Mouse (Mus musculus) midbrain, postnatal 0 days (tissue): ENCODE data around the gene Sec24c. TPM values are rescaled to one million over a fixed set of nuclear protein-coding genes. Genes with fewer than 3 reads are reported as not detected.

Experiments used
- ATAC-seq: fragments of 200-750 bp; cut with Nextera tagmentation; 2 replicates; pipeline ENCODE4 v1.8.0; 2017; ENCODE audit warnings: moderate number of reproducible peaks, mild to moderate bottlenecking, moderate TSS enrichment, moderate library complexity; ENCODE audit not compliant: low FRiP score
- DNase-seq: peaks from one replicate; pipeline ENCODE4 v3.0.0-alpha.2; 2015; ENCODE audit warnings: low spot score
- H3K27ac ChIP-seq: fragments of 300-500 bp; sonication (generic); 2 replicates; pipeline ENCODE4 v1.5.1; 2014; ENCODE audit warnings: low read depth, mild to moderate bottlenecking, low read length, mixed read lengths
- H3K27me3 ChIP-seq: fragments of 300-500 bp; sonication (generic); 2 replicates; pipeline ENCODE4 v1.6.1; 2014; ENCODE audit warnings: low read length, control low read depth, mixed read lengths; ENCODE audit not compliant: insufficient read depth
- H3K36me3 ChIP-seq: fragments of 300-500 bp; sonication (generic); 2 replicates; pipeline ENCODE4 v1.6.1; 2014; ENCODE audit warnings: low read length, control low read depth, mixed read lengths; ENCODE audit not compliant: insufficient read depth
- H3K4me1 ChIP-seq: fragments of 300-500 bp; sonication (generic); 2 replicates; pipeline ENCODE4 v1.6.1; 2014; ENCODE audit warnings: mild to moderate bottlenecking, control low read depth, antibody characterized with exemption, low read length, mixed read lengths; ENCODE audit not compliant: insufficient read depth
- H3K4me2 ChIP-seq: fragments of 300-500 bp; sonication (generic); 2 replicates; pipeline ENCODE4 v1.6.1; 2014; ENCODE audit warnings: low read depth, mild to moderate bottlenecking, low read length, mixed read lengths; ENCODE audit not compliant: poor library complexity, severe bottlenecking
- H3K4me3 ChIP-seq: fragments of 300-500 bp; sonication (generic); 2 replicates; pipeline ENCODE4 v1.5.1; 2014; ENCODE audit warnings: low read depth, mild to moderate bottlenecking, low read length, moderate library complexity
- H3K9ac ChIP-seq: fragments of 300-500 bp; sonication (generic); replicated peaks from 2 replicates; pipeline ENCODE4 v1.6.1; 2014; ENCODE audit warnings: mild to moderate bottlenecking, low read length, moderate library complexity, mixed read lengths; ENCODE audit not compliant: poor library complexity, severe bottlenecking
- H3K9me3 ChIP-seq: fragments of 300-500 bp; sonication (generic); 2 replicates; pipeline ENCODE4 v1.6.1; 2016; ENCODE audit warnings: low read length, control low read depth
- CTCF ChIP-seq: IDR thresholded peaks from 2 replicates; pipeline ENCODE4 v1.5.1; 2016; ENCODE audit warnings: antibody characterized with exemption, mild to moderate bottlenecking
- WGBS: fragments of 180-500 bp; shearing (Covaris S2); extraction: QIAGEN DNeasy Blood & Tissue Kit; methylation state at CpG from one replicate; pipeline ENCODE4 v1.1.7; 2014; 5-methylcytosine and 5-hydroxymethylcytosine counted together
- polyA plus RNA-seq: library from polyadenylated mRNA; unstranded; fragments of >200 nt; fragmentation: Nextera tagmentation; extraction: Ambion mirVana; gene quantifications from 2 replicates; pipeline ENCODE4 v1.2.1, GENCODE M21; 2015
- total RNA-seq: library from RNA; depleted of rRNA; stranded (reverse); fragments of >200 nt; gene quantifications from 2 replicates; pipeline ENCODE4 v1.2.3, GENCODE M21; 2014

Sec24c gene
- total and polyA plus RNA-seq, 2 experiments from 2014 or later = 63.7 to 141 TPM

- ATAC-seq (no peak), DNase-seq (no peak)
- peaks cover 95% of the 10 kb centered on the region for H3K36me3 ChIP-seq
- no peaks in the 10 kb centered on the region for H3K9me3 ChIP-seq
- no peak overlapping the region for H3K27ac ChIP-seq
- H3K27me3 ChIP-seq = no peaks in the 10 kb centered on the region
- H3K4me3 ChIP-seq = no peak overlapping the region
- H3K4me1 ChIP-seq = no peaks in the 10 kb centered on the region
- H3K4me2 ChIP-seq = no peak overlapping the region
- no peak overlapping the region for H3K9ac ChIP-seq
- TF ChIP-seq CTCF = no peak
- 89% methylated on average over 10 of the region's 10 CpGs for WGBS
Measured at GRCm38 (mm10) chr14:20718443-20718842, 44.3 kb downstream of the Sec24c start.

DNA sequence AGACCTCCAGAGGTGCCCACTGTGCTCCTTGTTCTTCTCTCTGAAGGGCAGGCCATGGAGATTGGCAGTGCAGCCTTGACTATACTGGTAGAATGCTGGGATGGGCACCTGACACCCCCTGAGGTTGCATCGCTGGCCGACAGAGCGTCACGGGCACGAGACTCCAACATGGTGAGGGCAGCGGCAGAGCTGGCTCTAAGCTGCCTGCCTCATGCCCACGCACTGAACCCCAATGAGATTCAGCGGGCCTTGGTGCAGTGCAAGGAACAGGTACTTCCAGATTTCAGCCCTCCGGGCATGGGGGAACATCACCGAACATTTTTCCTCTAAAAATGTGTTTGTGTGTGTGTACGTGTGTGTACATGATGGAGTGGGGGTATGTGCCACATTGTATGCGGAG, 45.7 kb downstream of the Sec24c start:
- H3K4me2 ChIP-seq = no peak overlapping the region
- no peaks in the 10 kb centered on the region for H3K4me1 ChIP-seq
- WGBS = 94% methylated on average over 12 of the region's 12 CpGs
- no peak overlapping the region for H3K4me3 ChIP-seq
- H3K9me3 ChIP-seq = no peaks in the 10 kb centered on the region
- no peaks in the 10 kb centered on the region for H3K27me3 ChIP-seq
- H3K27ac ChIP-seq = no peak overlapping the region
- no peak for TF ChIP-seq CTCF
- peaks cover 93% of the 10 kb centered on the region for H3K36me3 ChIP-seq
- ATAC-seq (no peak), DNase-seq (no peak)
- no peak overlapping the region for H3K9ac ChIP-seq

GRCm38 (mm10) chr14:20721371-20721770, 47.3 kb downstream of the Sec24c start:
- Histone ChIP-seq H3K27ac (no peak overlapping the region), H3K4me1 (no peaks in the 10 kb centered on the region), H3K9me3 (no peaks in the 10 kb centered on the region), H3K36me3 (peaks cover 90% of the 10 kb centered on the region), H3K4me2 (no peak overlapping the region), H3K4me3 (no peak overlapping the region), H3K9ac (no peak overlapping the region), H3K27me3 (no peaks in the 10 kb centered on the region)
- WGBS = 89% methylated on average over 4 of the region's 4 CpGs
- DNase-seq (no peak), ATAC-seq (peak; percentile 41)
- no peak for TF ChIP-seq CTCF

DNA sequence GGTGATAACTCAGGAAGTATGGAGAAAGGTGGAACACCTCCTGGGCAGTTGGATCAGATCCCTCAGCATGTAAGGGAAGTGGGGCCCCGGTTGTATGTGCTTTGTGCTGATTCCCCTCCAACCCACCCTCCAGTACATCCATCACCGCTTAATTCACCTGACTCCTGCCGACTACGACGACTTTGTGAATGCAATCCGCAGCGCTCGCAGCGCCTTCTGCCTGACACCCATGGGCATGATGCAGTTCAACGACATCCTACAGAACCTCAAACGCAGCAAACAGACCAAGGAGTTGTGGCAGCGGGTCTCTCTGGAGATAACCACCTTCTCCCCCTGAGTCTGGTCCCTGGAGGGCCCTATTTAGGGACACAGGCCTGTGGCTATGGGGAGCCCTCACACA, 48.9 kb downstream of the Sec24c start:
- WGBS = 88% methylated on average over 12 of the region's 12 CpGs
- no peak for TF ChIP-seq CTCF
- DNase-seq (no peak), ATAC-seq (no peak)
- Histone ChIP-seq H3K9ac (no peak overlapping the region), H3K27ac (no peak overlapping the region), H3K4me3 (no peak overlapping the region), H3K9me3 (no peaks in the 10 kb centered on the region), H3K4me2 (no peak overlapping the region), H3K36me3 (peaks cover 87% of the 10 kb centered on the region), H3K27me3 (no peaks in the 10 kb centered on the region), H3K4me1 (no peaks in the 10 kb centered on the region)

DNA sequence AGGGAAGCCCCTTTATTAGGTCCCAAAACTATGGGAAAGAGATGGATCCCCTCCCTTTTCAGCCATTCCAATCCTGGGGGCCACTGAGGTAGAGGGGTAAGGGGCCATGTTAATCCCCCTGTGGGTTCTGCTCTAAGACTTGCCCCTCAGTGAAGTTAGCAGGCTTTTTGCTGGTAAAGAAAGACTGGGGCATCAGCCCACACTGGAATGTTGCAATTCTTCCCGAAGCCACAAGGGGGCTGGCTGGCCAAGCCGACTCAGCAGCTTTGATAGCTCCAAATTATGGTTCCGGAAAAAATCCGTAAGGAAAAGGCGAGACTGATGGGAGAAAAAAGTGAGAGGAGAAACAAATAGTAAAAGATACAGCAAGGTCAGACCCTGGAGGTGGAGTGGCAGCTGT, 49.9 kb downstream of the Sec24c start:
- ATAC-seq = no peak; the same call in 1 of the 2 replicates
- no peak overlapping the region for H3K4me2 ChIP-seq
- 14% methylated on average over 5 of the region's 5 CpGs for WGBS
- DNase-seq = peak; percentile 75
- H3K36me3 ChIP-seq = peaks cover 87% of the 10 kb centered on the region
- no peak overlapping the region for H3K27ac ChIP-seq
- H3K9ac ChIP-seq = no peak overlapping the region
- H3K9me3 ChIP-seq = no peaks in the 10 kb centered on the region
- peak; percentile 85 for TF ChIP-seq CTCF
- H3K4me3 ChIP-seq = no peak overlapping the region
- H3K4me1 ChIP-seq = no peaks in the 10 kb centered on the region
- H3K27me3 ChIP-seq = no peaks in the 10 kb centered on the region

DNA sequence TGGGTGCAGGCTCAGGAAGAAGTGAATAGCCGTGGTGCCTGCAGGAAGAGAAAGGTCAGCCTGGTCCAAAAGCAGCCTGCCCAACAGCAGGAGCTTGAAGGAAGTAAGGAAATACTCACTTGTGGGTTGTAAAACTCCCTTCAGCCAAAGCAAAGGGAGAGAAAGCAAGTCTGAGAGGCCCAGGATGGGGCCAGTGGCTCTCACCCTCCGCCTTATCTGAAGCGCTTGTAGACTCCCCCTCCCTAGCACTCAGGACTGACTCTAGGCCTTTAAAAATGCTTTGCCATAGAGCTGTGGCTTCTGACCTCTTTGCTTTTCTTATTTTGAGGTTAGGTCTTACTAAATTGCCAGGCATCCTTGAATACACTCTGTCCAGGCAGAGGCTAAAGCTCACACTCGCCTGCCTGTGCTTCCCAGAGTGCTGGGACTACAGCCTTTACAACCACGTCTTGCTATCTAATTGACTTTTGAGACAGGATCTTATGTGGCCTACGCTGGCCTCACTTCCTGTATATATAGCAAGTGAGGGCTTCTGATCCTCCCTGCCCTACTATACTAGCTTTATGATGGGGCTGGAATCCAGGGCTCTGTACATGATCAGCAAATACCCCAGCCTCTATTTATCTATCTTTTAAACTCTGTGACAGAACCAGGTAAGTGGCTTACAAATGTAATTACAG, 51.7 kb downstream of the Sec24c start:
- Histone ChIP-seq H3K27me3 (no peaks in the 10 kb centered on the region), H3K4me2 (no peak overlapping the region), H3K27ac (no peak overlapping the region), H3K4me1 (no peaks in the 10 kb centered on the region), H3K4me3 (no peak overlapping the region), H3K9ac (no peak overlapping the region), H3K36me3 (peaks cover 88% of the 10 kb centered on the region), H3K9me3 (no peaks in the 10 kb centered on the region)
- WGBS = 83% methylated on average over 6 of the region's 6 CpGs
- TF ChIP-seq CTCF = no peak
- ATAC-seq (no peak), DNase-seq (no peak)
